ENCODE assay signal across 8 mouse cellular contexts in genomic region chr8:83715771-83716170, GRCm38 (mm10). TPM values are rescaled to one million over a fixed set of nuclear protein-coding genes. Genes with fewer than 3 reads are reported as not detected.
DNase-seq lines count a peak whose midpoint lies in the region; ATAC-seq and TF ChIP-seq lines count a peak whose summit lies in the region.

No protein-coding gene starts in this region.

- H3K9ac ChIP-seq in hindbrain, embryonic 11.5 days (ENCODE audit: low read depth, low read length) = peak overlapping the region; percentile 79
- peak overlapping the region; percentile 79 for H3K9ac ChIP-seq in midbrain, embryonic 14.5 days (replicated peaks; ENCODE audit: low read length)

- TF ChIP-seq POLR2A in kidney, adult 2 months (IDR thresholded peaks at IDR 0.05; ENCODE audit: low read depth, low read length) = no peak

- H3K36me3 ChIP-seq in kidney, adult 2 months (ENCODE audit: control insufficient read depth, insufficient read depth, low read length) = no peaks in the 10 kb centered on the region
- peaks cover 6% of the 10 kb centered on the region for H3K36me3 ChIP-seq in hindbrain, embryonic 11.5 days (ENCODE audit: control insufficient read depth, insufficient read depth, low read length)
- peaks cover 9% of the 10 kb centered on the region for H3K36me3 ChIP-seq in midbrain, embryonic 14.5 days (ENCODE audit: control insufficient read depth, insufficient read depth, low read length)

- no peaks in the 10 kb centered on the region for H3K9me3 ChIP-seq in hindbrain, embryonic 11.5 days (ENCODE audit: control insufficient read depth, low read length)
- H3K9me3 ChIP-seq in midbrain, embryonic 14.5 days (ENCODE audit: control insufficient read depth, low read length) = no peaks in the 10 kb centered on the region

- H3K4me2 ChIP-seq in hindbrain, embryonic 11.5 days (replicated peaks; ENCODE audit: low read depth, low read length) = peak overlapping the region; percentile 74
- peak overlapping the region; percentile 96 for H3K4me2 ChIP-seq in midbrain, embryonic 14.5 days (ENCODE audit: low read length)

- WGBS in kidney, adult 2 months = under 1% methylated on average over 17 of the region's 17 CpGs
- under 1% methylated on average over 17 of the region's 17 CpGs for WGBS in hindbrain, embryonic 11.5 days
- WGBS in midbrain, embryonic 14.5 days = 1% methylated on average over 17 of the region's 17 CpGs

- DNase-seq in kidney, adult 2 months = no peak
- no peak for DNase-seq in kidney, adult 8-10 months
- peak; percentile 44 for DNase-seq in NIH3T3 (ENCODE audit: low read depth)
- DNase-seq in hindbrain, embryonic 11.5 days (ENCODE audit: low spot score) = no peak
- DNase-seq in midbrain, embryonic 14.5 days = no peak
- DNase-seq in yolk sac, embryonic 10.5 days (ENCODE audit: low spot score) = no peak
- no peak for DNase-seq in ovary, postnatal 36 days (ENCODE audit: low spot score)
- no peak for DNase-seq in right cerebral cortex, postnatal 14 days

- 0 out of 2 replicates have a peak overlapping the region, but pooled peaks have one; percentile 49 for H3K27ac ChIP-seq in kidney, adult 2 months (ENCODE audit: insufficient read depth, low read depth, low read length)
- no peak overlapping the region for H3K27ac ChIP-seq in hindbrain, embryonic 11.5 days (ENCODE audit: low read depth, low read length)
- H3K27ac ChIP-seq in midbrain, embryonic 14.5 days (replicated peaks; ENCODE audit: low read depth, low read length) = peak overlapping the region; percentile 92

- peak overlapping the region; percentile 72 for H3K4me3 ChIP-seq in kidney, adult 2 months (ENCODE audit: insufficient read depth, low read depth, low read length)
- peak overlapping the region; percentile 77 for H3K4me3 ChIP-seq in hindbrain, embryonic 11.5 days (ENCODE audit: low read depth, low read length)
- peak overlapping the region; percentile 85 for H3K4me3 ChIP-seq in midbrain, embryonic 14.5 days (replicated peaks; ENCODE audit: low read depth, low read length)

- no peak for TF ChIP-seq CTCF in kidney, adult 2 months (conservative IDR thresholded peaks at IDR 0.05; ENCODE audit: insufficient read depth, insufficient read length, low read depth, low read length)

- no peak for ATAC-seq in hindbrain, embryonic 11.5 days (ENCODE audit: low FRiP score)
- ATAC-seq in midbrain, embryonic 14.5 days (ENCODE audit: low FRiP score, low TSS enrichment) = no peak

- H3K4me1 ChIP-seq in kidney, adult 2 months (ENCODE audit: control insufficient read depth, insufficient read depth, low read length) = peaks cover 10% of the 10 kb centered on the region; the same call in 1 of the 2 replicates
- no peaks in the 10 kb centered on the region for H3K4me1 ChIP-seq in hindbrain, embryonic 11.5 days (replicated peaks; ENCODE audit: control insufficient read depth, insufficient read depth, low read length)
- H3K4me1 ChIP-seq in midbrain, embryonic 14.5 days (ENCODE audit: control insufficient read depth, insufficient read depth, low read length) = peaks cover 13% of the 10 kb centered on the region

- H3K27me3 ChIP-seq in kidney, adult 2 months (replicated peaks; ENCODE audit: control insufficient read depth, insufficient read depth, low read length) = no peaks in the 10 kb centered on the region
- no peaks in the 10 kb centered on the region for H3K27me3 ChIP-seq in hindbrain, embryonic 11.5 days (ENCODE audit: control insufficient read depth, insufficient read depth, low read length)
- no peaks in the 10 kb centered on the region for H3K27me3 ChIP-seq in midbrain, embryonic 14.5 days (ENCODE audit: control insufficient read depth, insufficient read depth, low read length)

RNA-seq across cellular contexts. Expression of gene Ddx39, which starts 0.8 kb away (rescaled TPM):
- polyA plus RNA-seq in kidney, adult 2 months (2012; rRNA removed) = 25.1 and 28.7 TPM in 2 replicates
- 187 and 205 TPM in 2 replicates for polyA plus RNA-seq in hindbrain, embryonic 11.5 days (2014; fragmentation: Nextera tagmentation; extraction: Ambion mirVana)
- 109 and 113 TPM in 2 replicates for polyA plus RNA-seq in midbrain, embryonic 14.5 days (2014; fragmentation: Nextera tagmentation; extraction: Ambion mirVana)

RNA-seq across cellular contexts. Expression of gene Pkn1, which starts 16.8 kb away (rescaled TPM):
- 81.9 and 98.1 TPM in 2 replicates for polyA plus RNA-seq in kidney, adult 2 months (2012; rRNA removed)
- polyA plus RNA-seq in hindbrain, embryonic 11.5 days (2014; fragmentation: Nextera tagmentation; extraction: Ambion mirVana) = 21.6 and 22.6 TPM in 2 replicates
- 26.6 TPM in 2 replicates for polyA plus RNA-seq in midbrain, embryonic 14.5 days (2014; fragmentation: Nextera tagmentation; extraction: Ambion mirVana)

RNA-seq across cellular contexts. Expression of gene Adgre5, which starts 25.4 kb away (rescaled TPM):
- 45.1 and 46.6 TPM in 2 replicates for polyA plus RNA-seq in kidney, adult 2 months (2012; rRNA removed)
- polyA plus RNA-seq in hindbrain, embryonic 11.5 days (2014; fragmentation: Nextera tagmentation; extraction: Ambion mirVana) = 13.0 and 13.8 TPM in 2 replicates
- 8.5 and 12.3 TPM in 2 replicates for polyA plus RNA-seq in midbrain, embryonic 14.5 days (2014; fragmentation: Nextera tagmentation; extraction: Ambion mirVana)

RNA-seq across cellular contexts. Expression of gene Ptger1, which starts 49.3 kb away (rescaled TPM):
- 21.8 and 23.3 TPM in 2 replicates for polyA plus RNA-seq in kidney, adult 2 months (2012; rRNA removed)
- polyA plus RNA-seq in hindbrain, embryonic 11.5 days (2014; fragmentation: Nextera tagmentation; extraction: Ambion mirVana) = 0.49 and 1.0 TPM in 2 replicates
- 0.72 and 1.3 TPM in 2 replicates for polyA plus RNA-seq in midbrain, embryonic 14.5 days (2014; fragmentation: Nextera tagmentation; extraction: Ambion mirVana)
